Mouse (Mus musculus): Measurements from ENCODE around the gene Rmnd5a. TPM values are rescaled to one million over a fixed set of nuclear protein-coding genes. Genes with fewer than 3 reads are reported as not detected.
"Not testable (repeated sequence)": the region's sequence is repeated elsewhere in the genome, so short reads cannot be mapped to it uniquely, and the experiment has no call there.

The Rmnd5a gene
- total and polyA plus RNA-seq, 3 experiments, result 23.4 to 40.6 (median 23.5) TPM

DNA sequence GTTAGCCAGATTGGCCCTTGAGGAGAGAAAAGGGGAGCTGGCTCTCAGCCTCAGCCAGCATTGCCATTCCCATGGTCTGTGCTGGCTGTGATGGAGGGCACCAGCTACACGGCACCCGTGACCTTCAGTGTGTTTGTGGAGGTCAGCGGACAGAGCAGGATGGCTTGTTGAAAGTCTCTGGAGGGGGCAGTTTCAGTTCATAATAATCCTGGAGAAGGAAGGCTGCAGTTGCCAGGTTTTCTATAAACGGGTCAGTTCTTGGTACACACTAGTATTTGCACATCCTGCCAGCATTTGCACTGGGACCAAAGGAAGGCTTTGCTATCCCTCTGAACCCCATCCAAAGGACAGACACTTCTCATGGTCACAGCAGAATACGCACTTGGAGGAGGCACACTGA is 44.8 kb upstream of the Rmnd5a start:
- no peak overlapping the region for H3K27ac ChIP-seq (ENCODE audit: insufficient read depth, low read depth)
- peaks cover 2% of the 10 kb centered on the region for H3K9me3 ChIP-seq (replicated peaks; ENCODE audit: low read length)
- DNase-seq (ENCODE audit: extremely low read depth), result no peak
- no peak overlapping the region for H3K4me2 ChIP-seq (ENCODE audit: insufficient read depth, low read depth, poor library complexity, severe bottlenecking)
- H3K36me3 ChIP-seq (replicated peaks in 1 of 2; ENCODE audit: control insufficient read depth in 1 of 2, insufficient read depth in 1 of 2, low read length in 1 of 2), result no peaks in the 10 kb centered on the region
- dilution Hi-C loops (cut with MboI; ENCODE audit: extremely low pct_ligation_motif_present, extremely low pct_unique_long_range_greater_than_20kb, low sequenced_read_pairs), result no loop called here
- in situ Hi-C loops (cut with MboI; ENCODE audit: low pct_ligation_motif_present, low pct_unique_long_range_greater_than_20kb, low sequenced_read_pairs), result no loop called here
- no peak overlapping the region for H3K4me3 ChIP-seq (replicated peaks in 1 of 3; ENCODE audit: low read depth in 2 of 3, low read length in 2 of 3, poor library complexity in 1 of 3)
- no peak for TF ChIP-seq RAD21 (IDR thresholded peaks at IDR 0.05; ENCODE audit: low read depth, low read length)
- no peak for TF ChIP-seq ZKSCAN1 (IDR thresholded peaks at IDR 0.05; ENCODE audit: borderline replicate concordance, low read depth, low read length)
- no peak for TF ChIP-seq E2F4 (IDR thresholded peaks at IDR 0.05; ENCODE audit: insufficient replicate concordance, low read depth, low read length)
- TF ChIP-seq TBP (conservative IDR thresholded peaks at IDR 0.05; ENCODE audit: low read depth, low read length), result no peak
- no peak for TF ChIP-seq KAT2A (IDR thresholded peaks at IDR 0.05; ENCODE audit: insufficient replicate concordance, low read length)
- no peak for TF ChIP-seq MAX (IDR thresholded peaks at IDR 0.05; ENCODE audit: low read length)
- no peak for TF ChIP-seq ZC3H11A (IDR thresholded peaks at IDR 0.05; ENCODE audit: low read depth, low read length)
- no peak for TF ChIP-seq HCFC1 (IDR thresholded peaks at IDR 0.05; ENCODE audit: low read depth, low read length)
- no peak for TF ChIP-seq MEF2A (IDR thresholded peaks at IDR 0.05; ENCODE audit: borderline replicate concordance, low read depth, low read length)
- no peak for TF ChIP-seq JUND (conservative IDR thresholded peaks at IDR 0.05; ENCODE audit: low read depth, low read length)
- no peak for TF ChIP-seq CHD1 (IDR thresholded peaks at IDR 0.05; ENCODE audit: low read depth, low read length)
- no peak for TF ChIP-seq ELF1 (IDR thresholded peaks at IDR 0.05; ENCODE audit: low read depth, low read length)
- no peaks in the 10 kb centered on the region for H3K27me3 ChIP-seq (replicated peaks)
- no peak overlapping the region for H3K9ac ChIP-seq (ENCODE audit: insufficient read depth, low read depth)
- peaks cover 0 to 3% of the 10 kb centered on the region in 2 experiments; a peak in 1 of 4 replicates for H3K4me1 ChIP-seq (ENCODE audit: control insufficient read depth in 1 of 2, insufficient read depth in 2 of 2)
- no peaks in the 10 kb centered on the region for H3K79me2 ChIP-seq (replicated peaks; ENCODE audit: control insufficient read depth, extremely low read depth, insufficient read depth, poor library complexity, severe bottlenecking)

DNA sequence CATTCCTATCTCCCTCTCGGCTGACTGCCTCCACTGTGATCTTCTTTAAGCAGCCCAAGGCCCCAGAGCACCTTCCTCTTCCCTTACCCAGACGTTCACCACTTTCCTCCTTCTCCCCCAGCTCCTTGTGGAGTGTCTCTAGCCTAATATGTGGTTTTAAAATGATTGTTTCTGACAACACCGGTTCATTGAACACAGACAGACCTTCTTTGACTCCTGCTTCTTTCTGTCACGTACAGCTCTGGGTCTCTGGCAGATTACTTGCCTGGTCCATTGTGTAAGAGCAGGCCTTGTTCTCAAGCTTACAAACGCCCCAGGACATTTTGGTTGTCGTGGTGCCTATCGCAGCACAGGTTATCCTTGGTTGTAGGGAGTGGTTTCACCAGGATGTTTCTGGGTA is 40.7 kb upstream of the Rmnd5a start:
- Histone ChIP-seq H3K36me3 (replicated peaks in 1 of 2; ENCODE audit: control insufficient read depth in 1 of 2, insufficient read depth in 1 of 2, low read length in 1 of 2) (no peaks in the 10 kb centered on the region), H3K79me2 (replicated peaks; ENCODE audit: control insufficient read depth, extremely low read depth, insufficient read depth, poor library complexity, severe bottlenecking) (no peaks in the 10 kb centered on the region), H3K27me3 (replicated peaks) (no peaks in the 10 kb centered on the region), H3K4me3 (replicated peaks in 1 of 3; ENCODE audit: low read depth in 2 of 3, low read length in 2 of 3, poor library complexity in 1 of 3) (no peak overlapping the region), H3K4me2 (ENCODE audit: insufficient read depth, low read depth, poor library complexity, severe bottlenecking) (no peak overlapping the region), H3K4me1 (ENCODE audit: control insufficient read depth in 1 of 2, insufficient read depth in 2 of 2) (peaks cover 0 to 2% of the 10 kb centered on the region in 2 experiments; a peak in 1 of 4 replicates), H3K9me3 (replicated peaks; ENCODE audit: low read length) (no peaks in the 10 kb centered on the region), H3K27ac (ENCODE audit: insufficient read depth, low read depth) (no peak overlapping the region), H3K9ac (ENCODE audit: insufficient read depth, low read depth) (no peak overlapping the region)
- no peak for DNase-seq (ENCODE audit: extremely low read depth)
- in situ Hi-C loops (cut with MboI; ENCODE audit: low pct_ligation_motif_present, low pct_unique_long_range_greater_than_20kb, low sequenced_read_pairs), result no loop called here
- dilution Hi-C loops (cut with MboI; ENCODE audit: extremely low pct_ligation_motif_present, extremely low pct_unique_long_range_greater_than_20kb, low sequenced_read_pairs), result no loop called here
- TF ChIP-seq SMC3 (IDR thresholded peaks at IDR 0.05; ENCODE audit: low read depth, low read length) (no peak), USF2 (conservative IDR thresholded peaks at IDR 0.05; ENCODE audit: low read depth, low read length) (no peak)

GRCm38 (mm10) chr6:71480136-71480535 is 39.7 kb upstream of the Rmnd5a start:
- Histone ChIP-seq H3K9me3 (replicated peaks; ENCODE audit: low read length) (no peaks in the 10 kb centered on the region), H3K79me2 (replicated peaks; ENCODE audit: control insufficient read depth, extremely low read depth, insufficient read depth, poor library complexity, severe bottlenecking) (no peaks in the 10 kb centered on the region), H3K36me3 (replicated peaks in 1 of 2; ENCODE audit: control insufficient read depth in 1 of 2, insufficient read depth in 1 of 2, low read length in 1 of 2) (no peaks in the 10 kb centered on the region), H3K4me3 (replicated peaks in 1 of 3; ENCODE audit: low read depth in 2 of 3, low read length in 2 of 3, poor library complexity in 1 of 3) (no peak overlapping the region), H3K27me3 (replicated peaks) (no peaks in the 10 kb centered on the region), H3K9ac (ENCODE audit: insufficient read depth, low read depth) (no peak overlapping the region), H3K4me2 (ENCODE audit: insufficient read depth, low read depth, poor library complexity, severe bottlenecking) (no peak overlapping the region), H3K4me1 (ENCODE audit: control insufficient read depth in 1 of 2, insufficient read depth in 2 of 2) (peaks cover 0 to 2% of the 10 kb centered on the region in 2 experiments; a peak in 1 of 4 replicates), H3K27ac (ENCODE audit: insufficient read depth, low read depth) (no peak overlapping the region)
- dilution Hi-C loops (cut with MboI; ENCODE audit: extremely low pct_ligation_motif_present, extremely low pct_unique_long_range_greater_than_20kb, low sequenced_read_pairs) (no loop called here), in situ Hi-C loops (cut with MboI; ENCODE audit: low pct_ligation_motif_present, low pct_unique_long_range_greater_than_20kb, low sequenced_read_pairs) (no loop called here)
- no peak for DNase-seq (ENCODE audit: extremely low read depth)
- TF ChIP-seq MAFK (IDR thresholded peaks at IDR 0.05; ENCODE audit: insufficient replicate concordance, low read length) (no peak), ELF1 (IDR thresholded peaks at IDR 0.05; ENCODE audit: low read depth, low read length) (no peak)

GRCm38 (mm10) chr6:71479588-71479987 is 39.2 kb upstream of the Rmnd5a start:
- in situ Hi-C loops (cut with MboI; ENCODE audit: low pct_ligation_motif_present, low pct_unique_long_range_greater_than_20kb, low sequenced_read_pairs); DNase-seq (ENCODE audit: extremely low read depth); H3K36me3 ChIP-seq (replicated peaks in 1 of 2; ENCODE audit: control insufficient read depth in 1 of 2, insufficient read depth in 1 of 2, low read length in 1 of 2); H3K4me1 ChIP-seq (ENCODE audit: control insufficient read depth in 1 of 2, insufficient read depth in 2 of 2); H3K4me2 ChIP-seq (ENCODE audit: insufficient read depth, low read depth, poor library complexity, severe bottlenecking); H3K4me3 ChIP-seq (replicated peaks in 1 of 3; ENCODE audit: low read depth in 2 of 3, low read length in 2 of 3, poor library complexity in 1 of 3); H3K27ac ChIP-seq (ENCODE audit: insufficient read depth, low read depth); H3K9ac ChIP-seq (ENCODE audit: insufficient read depth, low read depth); H3K79me2 ChIP-seq (replicated peaks; ENCODE audit: control insufficient read depth, extremely low read depth, insufficient read depth, poor library complexity, severe bottlenecking); H3K27me3 ChIP-seq (replicated peaks); dilution Hi-C loops (cut with MboI; ENCODE audit: extremely low pct_ligation_motif_present, extremely low pct_unique_long_range_greater_than_20kb, low sequenced_read_pairs); H3K9me3 ChIP-seq (replicated peaks; ENCODE audit: low read length): not testable (repeated sequence)
